Mouse (Mus musculus) WW6 (cell line): ENCODE data around the gene Spock1.

Experiments
- DNase-seq: peaks from one replicate; pipeline ENCODE4 v3.0.0-alpha.2; 2013; ENCODE audit warnings: low read depth, low spot score

Spock1 gene

DNA sequence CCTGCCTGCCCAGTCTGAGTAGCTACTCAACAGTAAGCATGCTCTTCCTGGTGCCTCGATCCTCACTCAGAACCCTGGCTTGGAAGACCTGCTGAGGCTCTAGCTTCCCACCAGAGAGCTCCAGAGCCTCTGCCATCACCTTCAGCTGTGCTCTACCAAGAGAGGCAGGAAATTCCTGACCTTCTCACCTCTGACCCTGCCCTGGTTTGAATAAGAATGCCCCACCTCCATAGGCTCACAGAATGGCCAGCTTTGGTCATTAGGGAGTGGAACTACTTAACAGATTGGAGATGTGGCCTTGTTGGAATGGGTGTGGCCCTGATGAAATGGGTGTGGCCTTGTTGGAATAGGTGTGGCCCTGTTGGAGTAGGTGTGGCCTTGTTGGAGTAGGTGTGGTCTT lies 174.6 kb downstream of the Spock1 start:
- no peak for DNase-seq

GRCm38 (mm10) chr13:57732251-57732650 lies 175.9 kb downstream of the Spock1 start:
- DNase-seq, result peak; percentile 40

DNA sequence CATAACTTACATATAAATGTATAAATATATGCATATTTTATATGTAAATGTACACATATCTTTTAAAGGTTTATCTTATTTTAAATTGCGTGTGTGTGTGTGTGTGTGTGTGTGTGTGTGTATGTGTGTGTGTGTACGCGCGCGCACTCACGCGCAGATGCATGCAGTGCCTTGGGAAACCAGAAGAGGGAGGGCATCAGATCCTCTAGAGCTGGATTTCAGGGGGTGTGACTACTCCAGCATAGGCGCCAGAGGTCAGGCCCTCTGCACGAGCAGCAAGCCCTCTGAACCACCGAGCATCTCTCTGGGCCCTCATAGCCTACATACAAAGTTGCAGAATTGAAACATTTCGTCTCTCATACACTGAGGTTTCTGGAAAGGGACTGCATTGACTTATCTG lies 180.4 kb downstream of the Spock1 start:
- DNase-seq, result no peak

- no peak for DNase-seq
These were observed 181.5 kb downstream of the Spock1 start for GRCm38 (mm10) chr13:57726654-57727053.

DNA sequence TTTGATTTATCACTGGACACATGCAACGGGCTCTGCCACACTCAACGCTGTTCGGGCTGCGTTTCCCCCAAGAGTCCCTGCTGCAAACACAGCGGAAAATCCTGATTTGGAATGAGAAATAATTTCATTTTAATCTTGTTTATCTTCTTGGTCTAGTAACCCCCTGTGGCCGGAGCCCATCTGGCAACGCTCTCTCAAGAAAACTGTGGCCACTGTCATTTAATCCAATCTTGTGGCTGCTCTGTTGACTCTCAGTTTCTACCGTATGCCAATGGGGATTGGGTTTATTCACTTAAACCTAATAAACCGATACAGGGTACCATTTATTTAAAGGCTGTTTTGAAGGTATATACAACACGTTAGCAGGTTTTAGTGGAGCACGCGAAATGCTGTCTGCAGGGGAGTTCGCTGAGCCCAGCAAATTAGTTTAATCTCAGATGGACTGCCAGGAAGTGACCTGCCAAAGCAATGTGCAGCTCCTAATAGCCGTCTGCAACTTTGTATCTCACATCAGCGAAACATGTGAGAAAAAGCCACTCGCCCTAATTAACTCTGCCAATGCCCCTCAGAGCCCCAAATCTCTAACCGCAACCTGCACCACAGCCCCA lies 185.7 kb downstream of the Spock1 start:
- DNase-seq, result no peak

- DNase-seq, result no peak
These were observed 186.4 kb downstream of the Spock1 start for GRCm38 (mm10) chr13:57721524-57722279.

GRCm38 (mm10) chr13:57718087-57718486 lies 190.0 kb downstream of the Spock1 start:
- no peak for DNase-seq

GRCm38 (mm10) chr13:57712910-57713309 lies 195.2 kb downstream of the Spock1 start:
- DNase-seq, result no peak

DNA sequence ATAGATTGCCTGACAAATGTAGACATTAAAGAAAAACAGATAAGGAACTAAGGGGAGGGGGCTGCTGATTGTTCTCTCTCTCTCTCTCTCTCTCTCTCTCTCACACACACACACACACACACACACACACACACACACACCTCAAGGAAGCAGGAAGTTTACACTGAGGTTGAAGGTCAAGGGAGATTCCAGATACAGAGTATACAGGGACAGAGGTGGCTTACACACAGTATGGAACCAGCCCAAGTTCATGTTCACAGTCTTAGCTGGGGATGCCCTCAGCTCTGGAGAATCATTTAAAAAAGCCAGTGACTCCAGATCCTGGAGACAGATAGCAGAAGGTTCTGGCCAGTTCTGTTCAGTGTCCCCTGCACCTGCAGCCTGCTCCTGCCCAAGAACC lies 199.7 kb downstream of the Spock1 start:
- DNase-seq, result no peak

DNA sequence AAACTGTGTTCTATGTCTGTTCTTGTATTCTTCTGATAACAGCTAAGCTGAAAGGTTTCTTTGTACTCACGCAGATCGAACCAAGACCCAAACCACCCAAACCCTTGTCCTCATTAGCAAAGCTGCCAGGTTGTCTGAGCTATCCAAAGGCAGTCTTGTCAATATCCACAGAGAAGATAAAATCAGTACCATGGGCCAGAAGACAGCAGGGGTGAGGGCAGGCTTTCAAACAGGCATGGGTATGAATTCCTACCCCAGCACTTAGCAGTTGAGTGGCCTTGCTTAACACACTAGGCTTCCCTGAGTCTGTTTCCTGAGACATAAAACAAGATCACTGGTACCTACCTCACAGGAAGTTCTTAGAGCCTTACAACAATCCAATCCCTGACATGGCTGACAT lies 205.2 kb downstream of the Spock1 start:
- DNase-seq, result no peak

- no peak for DNase-seq
These were observed 211.4 kb downstream of the Spock1 start for GRCm38 (mm10) chr13:57696685-57697084.

DNA sequence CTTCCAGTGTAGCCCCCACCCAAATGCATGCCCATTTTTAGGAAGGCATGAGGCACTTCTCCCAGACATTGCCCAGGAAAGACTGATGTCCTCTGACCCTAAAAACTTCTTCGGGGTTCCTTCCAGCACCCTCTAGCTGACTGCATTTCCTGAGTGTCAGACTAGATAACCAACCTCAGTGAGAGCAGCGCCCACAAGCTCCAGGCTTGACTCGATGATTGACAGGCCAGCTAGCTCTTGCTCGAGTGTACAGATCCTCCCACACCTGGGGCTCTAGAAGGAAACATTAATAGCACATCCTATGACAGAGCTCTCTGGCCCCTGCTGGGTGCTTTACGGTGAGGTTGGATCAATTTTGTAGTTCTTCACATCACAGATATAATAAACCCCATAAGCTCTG lies 219.2 kb downstream of the Spock1 start:
- no peak for DNase-seq

DNA sequence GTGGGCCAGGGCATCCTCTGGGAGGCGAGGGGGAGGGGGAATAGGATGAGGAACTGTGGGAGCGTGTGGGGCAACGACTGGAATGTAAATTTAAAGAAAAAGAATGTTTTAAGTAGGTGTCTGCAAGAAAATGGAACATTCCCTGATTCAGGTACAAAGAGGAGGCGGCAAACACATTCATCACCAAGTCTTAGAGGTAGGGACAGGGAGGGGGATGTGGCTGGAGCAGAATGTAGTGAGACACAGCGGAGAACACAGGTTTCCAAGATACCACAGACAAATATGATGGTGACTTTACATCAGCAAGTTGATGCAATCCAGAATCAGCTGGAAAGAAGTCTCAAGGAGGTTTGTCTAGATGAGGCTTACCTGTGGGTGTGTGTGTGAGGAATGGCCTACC lies 221.7 kb downstream of the Spock1 start:
- no peak for DNase-seq

- no peak for DNase-seq
These were observed 222.9 kb downstream of the Spock1 start for GRCm38 (mm10) chr13:57685201-57685600.

- DNase-seq, result no peak
These were observed 228.5 kb downstream of the Spock1 start for GRCm38 (mm10) chr13:57679591-57679990.

DNA sequence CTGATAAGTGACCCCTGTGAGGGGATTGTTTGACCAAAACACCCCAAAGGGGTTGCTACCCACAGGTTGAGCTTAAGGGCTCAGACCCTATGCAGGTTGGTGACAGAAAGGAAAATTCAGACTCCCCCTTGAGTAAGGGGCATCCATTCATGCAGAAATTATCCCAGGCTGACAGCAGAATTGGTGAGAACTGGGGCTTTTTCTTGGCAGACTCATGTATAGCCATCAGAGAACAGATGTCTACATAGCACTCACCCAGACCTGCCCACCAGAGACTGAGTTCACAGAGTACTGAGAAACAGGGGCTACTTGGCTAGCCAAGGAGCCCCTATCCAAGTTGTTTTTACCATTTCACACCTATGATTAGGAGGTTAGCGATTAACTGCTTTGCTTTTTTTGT lies 231.3 kb downstream of the Spock1 start:
- no peak for DNase-seq

GRCm38 (mm10) chr13:57673399-57673798 lies 234.7 kb downstream of the Spock1 start:
- DNase-seq, result no peak

DNA sequence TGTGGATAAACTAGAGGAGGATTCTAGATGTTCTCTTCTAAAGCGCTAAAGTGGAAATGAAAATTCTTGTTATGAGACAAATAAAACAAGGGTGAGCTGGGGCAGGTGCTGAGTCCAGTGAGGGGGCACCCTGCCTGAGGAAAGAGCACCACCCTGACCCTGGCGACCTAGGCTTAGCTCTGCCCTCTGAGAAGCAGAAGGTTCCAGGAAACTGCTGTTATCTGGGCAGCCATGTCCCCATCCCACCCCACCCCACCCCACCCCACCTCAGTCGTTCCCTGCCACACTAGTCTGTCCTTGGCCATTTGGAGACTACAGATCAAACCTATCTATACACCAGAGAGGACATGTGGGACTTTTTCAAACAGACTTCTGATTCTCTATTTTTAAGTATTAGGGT lies 235.4 kb downstream of the Spock1 start:
- no peak for DNase-seq

DNA sequence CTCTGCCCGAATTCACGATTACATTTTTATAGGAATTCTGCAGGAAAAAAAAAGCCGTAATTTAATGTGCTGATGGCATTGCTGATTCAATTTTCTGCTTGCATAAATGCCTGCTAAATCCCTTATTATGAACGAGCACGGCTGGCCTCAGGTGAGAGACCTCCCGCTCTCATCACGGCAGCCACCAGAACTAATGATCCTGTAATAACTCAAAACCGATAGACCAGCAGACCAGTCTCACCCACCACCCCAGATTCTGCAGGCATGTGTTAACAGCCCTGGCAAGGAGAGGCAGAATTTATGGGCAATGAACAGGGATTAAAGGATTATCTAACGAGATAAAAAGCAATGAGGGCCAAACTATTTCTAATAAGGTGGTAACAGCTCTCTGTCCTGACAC lies 236.2 kb downstream of the Spock1 start:
- DNase-seq, result no peak

- DNase-seq, result no peak
These were observed 236.8 kb downstream of the Spock1 start for GRCm38 (mm10) chr13:57671322-57671721.

DNA sequence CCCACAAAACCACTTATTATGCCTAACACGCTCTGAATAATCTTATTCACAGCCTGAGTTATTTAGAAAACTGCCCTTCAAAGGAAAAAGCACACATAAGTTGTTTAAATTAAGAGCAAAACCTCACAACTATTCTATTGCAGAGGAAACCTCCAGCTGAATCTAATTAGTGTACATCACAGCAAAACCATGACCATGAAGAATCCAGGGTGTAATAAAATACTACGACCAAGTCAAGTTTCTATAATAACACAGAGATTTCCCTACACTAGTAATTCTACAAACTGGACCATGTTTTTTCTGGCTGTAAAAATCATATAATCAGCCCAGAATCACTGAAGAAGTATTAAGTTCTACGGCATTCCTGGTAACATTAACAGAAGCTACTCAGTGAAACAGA lies 240.5 kb downstream of the Spock1 start:
- DNase-seq, result no peak

GRCm38 (mm10) chr13:57666173-57666842 lies 241.8 kb downstream of the Spock1 start:
- DNase-seq, result no peak

- DNase-seq, result no peak
These were observed 245.6 kb downstream of the Spock1 start for GRCm38 (mm10) chr13:57662554-57662953.
